Mouse (Mus musculus) gastrocnemius, postnatal 14 days (tissue): ENCODE results near the gene Mrpl53. TPM values are rescaled to one million over a fixed set of nuclear protein-coding genes. Genes with fewer than 3 reads are reported as not detected.

Experiments
- DNase-seq: peaks from one replicate; pipeline ENCODE4 v3.0.0; 2021; ENCODE audit warnings: mixed read lengths
- intact Hi-C: fragments of 180-260 bp; cut with DNase I; formaldehyde crosslinking; loops from one replicate; pipeline ENCODE4 v1.15.1; 2025; ENCODE audit warnings: low total_unique reads
- long read RNA-seq, 2 experiments: library from polyadenylated mRNA; stranded (forward); transcript quantifications; one replicate each; pipeline ENCODE4 v2.0.0; 2021
- total RNA-seq, 2 experiments: library from RNA; stranded (reverse); gene quantifications; 2 replicates each; pipeline ENCODE4 v1.2.3; 2021

Gene Mrpl53
- total RNA-seq, result 100 to 1,000 TPM; 100 to 117 TPM
- long read RNA-seq, experiment 1, transcript Mrpl53-201 (3 exons, 695 nt), result major isoform, 84 of 89 reads
- long read RNA-seq, experiment 1, partial matches to known transcripts, result 3 of 89 reads
- long read RNA-seq, experiment 1, other reads (novel, unspliced or antisense), result 2 of 89 reads
- long read RNA-seq, experiment 2, transcript Mrpl53-201 (3 exons, 695 nt), result major isoform, 103 of 106 reads
- long read RNA-seq, experiment 2, partial matches to known transcripts, result 0 of 106 reads
- long read RNA-seq, experiment 2, other reads (novel, unspliced or antisense), result 3 of 106 reads

DNA sequence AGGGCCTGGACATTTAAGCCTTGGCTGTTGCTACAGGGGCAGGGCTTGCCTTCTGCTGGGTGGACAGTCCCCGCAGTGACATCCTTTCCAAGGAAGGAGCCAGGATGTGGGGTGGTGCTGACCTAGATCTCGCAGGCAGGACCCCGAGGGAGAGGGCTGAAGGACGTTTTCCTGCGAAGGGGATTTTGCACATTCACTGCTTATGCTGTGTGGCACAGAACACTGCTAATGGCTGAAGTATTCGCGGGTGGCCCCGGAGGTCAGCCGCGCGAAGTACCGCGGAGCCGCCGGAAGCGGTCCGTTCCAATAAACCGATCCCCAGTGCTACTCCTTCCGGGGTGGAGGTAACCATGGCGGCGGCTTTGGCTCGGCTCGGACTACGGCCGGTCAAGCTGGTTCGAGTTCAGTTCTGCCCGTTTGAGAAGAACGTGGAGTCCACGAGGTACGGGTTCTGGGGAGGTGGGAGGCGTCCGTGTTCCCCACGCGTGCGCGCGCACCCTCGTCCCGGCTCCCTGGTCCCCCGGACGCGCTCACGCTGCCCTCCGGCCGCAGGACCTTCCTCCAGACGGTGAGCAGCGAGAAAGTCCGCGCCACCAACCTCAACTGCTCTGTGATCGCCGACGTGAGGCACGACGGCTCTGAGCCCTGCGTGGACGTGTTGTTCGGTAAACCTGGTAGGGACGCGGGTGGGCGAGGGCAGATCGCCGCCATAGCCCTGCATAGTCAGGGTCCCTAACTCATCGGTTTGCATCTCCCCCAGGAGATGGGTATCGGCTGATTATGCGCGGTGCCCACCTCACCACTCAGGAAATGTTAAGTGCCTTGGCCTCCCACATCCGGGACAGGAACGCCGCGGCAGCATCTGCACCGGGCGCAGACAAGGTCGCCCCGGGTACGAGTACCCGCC is at the start of gene Mrpl53:
Gene Mrpl53, plus strand, starts transcription at position 279 of the 907 bp plus-strand sequence.
- peak; percentile 83 for DNase-seq
- intact Hi-C loops, result no loop called here

DNA sequence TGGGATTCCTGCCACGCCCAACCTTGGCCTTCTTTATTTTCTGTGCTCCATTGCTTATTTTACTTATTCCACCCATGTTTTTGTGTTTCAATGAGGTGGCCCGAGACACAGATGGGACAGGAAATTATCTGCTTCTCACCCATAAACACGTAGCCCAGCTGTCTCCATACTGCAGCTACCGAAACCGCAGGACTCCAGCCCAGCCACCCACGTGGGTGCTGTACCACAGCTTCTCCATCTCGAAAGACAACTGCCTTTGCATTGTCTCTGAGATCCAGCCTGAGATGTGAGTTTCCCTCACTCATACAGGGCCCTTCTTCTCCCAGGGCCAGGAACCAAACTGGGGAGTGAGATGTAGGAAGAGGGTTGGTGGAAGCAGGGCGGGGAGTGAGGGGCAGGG is 42.8 kb upstream of the Mrpl53 start:
- no peak for DNase-seq
- intact Hi-C loops, result no loop called here

DNA sequence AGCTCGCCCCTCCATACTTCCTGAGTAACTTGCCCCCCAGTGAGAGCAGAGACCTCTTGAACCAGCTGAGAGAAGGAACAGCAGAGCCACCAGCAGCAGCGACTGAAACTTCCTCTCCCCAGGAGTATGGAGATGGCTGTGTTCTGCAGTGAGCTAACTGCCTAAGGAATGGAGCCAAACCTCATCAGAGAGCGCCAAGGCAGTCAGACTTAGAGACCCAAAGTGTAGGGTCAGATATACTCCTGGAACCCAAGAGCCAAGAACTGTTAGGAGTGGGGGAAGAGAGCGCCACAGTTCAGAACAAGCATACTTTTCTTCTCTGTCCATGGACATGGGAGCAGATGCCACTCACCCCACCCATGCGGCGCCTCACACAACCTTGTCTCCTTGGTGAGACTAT is 42.4 kb upstream of the Mrpl53 start:
- intact Hi-C loops, result no loop called here
- no peak for DNase-seq

DNA sequence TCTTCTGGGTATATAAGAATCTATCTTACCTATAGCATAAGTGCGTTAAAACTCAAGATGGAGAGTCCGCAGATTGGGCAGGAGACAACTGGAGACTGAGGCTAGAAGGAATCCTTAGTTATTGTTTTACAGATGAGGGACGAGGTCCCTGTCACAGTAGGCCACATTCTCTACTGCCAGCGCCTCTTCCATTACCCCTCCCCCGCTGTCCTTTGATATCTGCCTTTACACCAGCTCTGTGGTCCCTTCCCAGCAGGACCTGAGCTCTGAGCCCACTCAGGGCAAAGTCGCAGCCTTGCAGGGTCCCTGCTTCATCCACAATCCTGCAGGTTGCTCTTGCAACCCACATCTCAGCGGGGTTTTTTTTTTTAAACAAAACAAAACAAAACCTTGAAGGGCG is 40.6 kb upstream of the Mrpl53 start:
- DNase-seq, result no peak
- intact Hi-C loops, result no loop called here

- no peak for DNase-seq
- intact Hi-C loops, result no loop called here
These were observed 39.9 kb upstream of the Mrpl53 start for GRCm38 (mm10) chr6:83068706-83069487.

GRCm38 (mm10) chr6:83069488-83070246 is 39.2 kb upstream of the Mrpl53 start:
- intact Hi-C loops, result no loop called here
- no peak for DNase-seq

DNA sequence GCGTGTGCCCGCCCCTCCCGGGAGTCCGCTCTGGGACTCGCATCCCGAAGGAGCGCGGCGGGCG is 38.8 kb upstream of the Mrpl53 start, which contains the start of gene Tlx2:
Gene Tlx2, minus strand, starts transcription at position 47 of the 64 bp plus-strand sequence.
- DNase-seq, result no peak
- intact Hi-C loops, result no loop called here

DNA sequence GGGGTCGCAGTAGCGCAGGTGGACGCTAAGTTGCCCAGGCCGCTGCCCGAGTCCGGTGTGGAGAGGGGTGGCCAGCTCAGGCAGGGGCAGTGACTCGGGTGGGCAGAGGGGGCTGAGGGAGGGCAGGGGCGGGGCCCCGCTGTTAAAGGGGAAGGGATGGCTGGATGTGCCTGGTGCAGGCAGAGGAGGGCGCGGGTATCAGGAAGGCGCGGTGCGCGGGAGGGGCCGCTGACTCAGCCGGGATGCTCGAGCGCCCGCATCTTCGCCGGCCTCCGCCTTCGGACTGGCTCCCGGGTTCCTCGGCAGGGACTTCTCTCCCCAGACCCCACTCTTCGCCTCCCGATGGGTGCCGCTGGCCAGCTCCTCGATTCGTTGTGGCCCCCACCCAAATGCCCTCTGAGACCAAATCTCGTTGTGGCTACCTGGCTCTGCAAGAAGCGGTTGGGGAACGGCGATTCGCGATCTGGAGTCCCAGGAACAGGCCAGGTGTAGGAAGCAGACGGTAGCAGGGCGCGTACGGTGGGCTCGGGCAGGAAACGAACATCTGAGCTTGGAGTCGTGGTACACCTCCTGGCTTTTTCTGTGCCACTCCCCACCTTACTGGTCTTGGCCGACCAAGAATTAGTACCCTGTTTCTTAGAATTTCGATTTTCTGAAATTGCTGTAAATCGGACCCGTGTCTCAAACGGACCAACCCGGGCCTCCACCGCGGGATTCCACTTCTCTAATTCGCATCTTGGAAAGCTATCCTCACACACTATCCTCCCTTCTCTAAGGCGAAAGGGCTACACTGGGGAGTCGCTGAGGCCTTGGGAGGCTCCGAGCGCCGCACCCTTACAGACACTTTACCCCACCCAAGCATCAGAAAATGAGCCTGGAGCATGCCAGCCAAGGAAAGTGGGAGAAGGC is 38.3 kb upstream of the Mrpl53 start:
- intact Hi-C loops, result no loop called here
- no peak for DNase-seq

GRCm38 (mm10) chr6:83071220-83071619 is 37.6 kb upstream of the Mrpl53 start:
- intact Hi-C loops, result no loop called here
- DNase-seq, result no peak

DNA sequence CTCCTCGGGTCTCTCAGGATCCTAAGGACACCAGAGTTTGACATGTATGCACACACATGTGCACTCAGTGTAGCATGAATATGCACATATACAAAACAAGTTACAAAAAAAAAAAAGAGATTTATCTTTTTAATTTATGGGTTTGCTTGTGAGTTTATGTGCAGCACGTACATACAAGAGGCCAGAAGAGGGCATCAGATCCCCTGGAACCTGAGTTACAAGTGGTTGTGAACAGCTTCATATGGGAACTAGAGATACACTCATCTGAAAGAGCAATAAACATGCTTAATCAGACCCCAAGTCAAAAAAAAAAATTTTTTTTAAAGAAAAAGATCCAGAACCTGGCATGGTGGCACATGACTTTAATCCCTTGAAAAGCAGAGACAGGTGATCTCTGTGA is 33.9 kb upstream of the Mrpl53 start:
- intact Hi-C loops, result no loop called here
- DNase-seq, result no peak

DNA sequence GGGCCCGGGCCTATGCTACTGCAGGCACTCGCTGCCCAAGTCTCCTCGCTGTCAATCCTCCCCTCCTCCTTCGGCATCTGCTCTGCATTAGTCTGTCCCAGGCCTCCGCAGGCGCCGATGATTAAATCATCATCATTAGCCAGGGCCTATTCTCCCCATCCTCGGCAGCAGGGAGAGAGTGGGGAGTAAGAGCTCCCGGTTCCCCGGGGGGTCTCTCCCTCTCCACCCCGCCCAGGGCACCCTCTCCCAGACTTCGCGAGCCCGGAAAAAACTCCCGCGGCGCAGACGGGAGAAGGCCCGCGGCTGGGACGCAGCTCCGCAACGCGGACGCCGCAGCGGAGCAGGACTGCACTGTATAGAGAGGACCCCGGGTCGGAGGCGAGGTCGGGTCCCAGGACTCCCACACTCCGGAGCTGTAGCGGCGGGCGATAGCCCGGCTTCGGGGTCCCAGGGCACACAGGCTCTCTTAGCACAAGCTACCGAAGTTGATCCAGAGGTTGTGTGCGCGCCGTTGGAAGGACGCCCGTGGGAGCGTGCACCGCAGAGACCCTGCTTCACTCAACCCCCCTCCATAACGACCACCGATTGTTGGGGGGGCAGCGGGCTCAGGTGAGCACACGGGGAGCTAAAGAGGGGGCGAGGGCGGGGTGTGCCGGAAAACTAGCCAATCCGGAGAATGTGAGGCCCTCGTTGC is 31.1 kb upstream of the Mrpl53 start, which contains the start of gene Pcgf1:
Gene Pcgf1, plus strand, starts transcription at position 240 of the 694 bp plus-strand sequence.
- intact Hi-C loops, result no loop called here
- peak; percentile 38 for DNase-seq

GRCm38 (mm10) chr6:83078324-83078858 is 30.4 kb upstream of the Mrpl53 start:
- intact Hi-C loops, result no loop called here
- peak; percentile 99 for DNase-seq

GRCm38 (mm10) chr6:83080210-83080609 is 28.6 kb upstream of the Mrpl53 start:
- no peak for DNase-seq
- intact Hi-C loops, result no loop called here

- no peak for DNase-seq
- intact Hi-C loops, result no loop called here
These were observed 25.3 kb upstream of the Mrpl53 start for GRCm38 (mm10) chr6:83083497-83083896.

- intact Hi-C loops, result no loop called here
- no peak for DNase-seq
These were observed 24.4 kb upstream of the Mrpl53 start for GRCm38 (mm10) chr6:83084477-83084876.

DNA sequence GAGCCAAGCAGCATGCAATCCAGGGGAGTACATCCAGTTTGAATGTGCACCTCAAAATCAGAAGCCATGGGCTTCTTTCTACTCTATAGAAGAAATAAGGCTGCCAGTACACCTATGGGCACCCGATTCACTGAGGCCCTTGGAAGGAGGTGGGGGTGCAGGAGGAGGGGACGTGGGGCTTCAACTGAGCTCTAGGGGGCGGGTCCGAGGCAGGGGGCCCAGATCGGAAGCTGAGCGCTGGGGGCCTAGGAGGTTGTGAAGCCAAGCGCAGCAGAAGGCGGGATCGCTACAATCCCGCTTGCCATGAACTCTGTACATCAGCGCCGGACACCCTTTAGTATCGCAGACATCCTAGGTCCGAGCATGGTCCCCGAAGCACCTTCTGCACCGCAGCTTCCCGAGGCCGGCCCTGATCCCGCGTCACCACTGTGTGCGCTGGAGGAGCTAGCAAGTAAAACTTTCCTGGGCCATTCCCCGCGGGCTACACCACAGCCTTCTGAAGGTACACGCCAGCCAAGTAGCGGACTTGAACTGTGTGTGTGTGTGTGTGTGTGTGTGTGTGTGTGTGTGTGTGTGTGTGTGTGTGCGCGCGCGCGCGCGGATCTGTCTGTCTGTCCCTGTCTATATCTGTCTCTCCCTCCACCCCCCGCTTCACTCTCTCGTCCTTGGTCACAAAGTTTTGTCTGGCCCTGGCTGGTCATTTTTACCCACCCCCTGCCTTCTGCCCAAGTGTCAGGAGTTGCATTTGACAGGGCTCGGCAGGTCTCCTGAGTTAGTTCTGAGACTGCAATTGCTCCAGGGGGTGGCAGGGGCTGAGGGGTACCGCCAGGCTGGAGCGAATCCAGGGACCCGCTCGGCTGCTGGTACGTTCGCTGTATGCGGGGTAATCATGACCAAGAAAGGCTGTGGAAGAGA is 22.5 kb upstream of the Mrpl53 start, which contains the start of gene Lbx2:
Gene Lbx2, plus strand, starts transcription at position 247 of the 915 bp plus-strand sequence.
- no peak for DNase-seq
- intact Hi-C loops, result no loop called here
